Mouse (Mus musculus) heart, postnatal 36 days (tissue): ENCODE measurements around the gene Osbpl8. TPM values are rescaled to one million over a fixed set of nuclear protein-coding genes. Genes with fewer than 3 reads are reported as not detected.

Experiments used
- DNase-seq, 2 experiments: peaks; one replicate each; pipeline ENCODE4 v3.0.0; 2021 to 2022
- intact Hi-C: fragments of 180-260 bp; cut with DNase I; formaldehyde crosslinking; loops from one replicate; pipeline ENCODE4 v1.15.1; 2025
- total RNA-seq, 2 experiments: library from RNA; stranded (reverse); gene quantifications; 2 replicates each; pipeline ENCODE4 v1.2.3; 2021

The Osbpl8 gene
- total RNA-seq, 2 experiments from 2014 or later = 70.4 to 71.4 TPM

- intact Hi-C loops = loop anchor here (5.0 kb wide), 4 partner anchors 70 to 675 kb away; partner anchors contain the start of genes Krr1, Nap1l1 and Osbpl8
- DNase-seq = no peak
These were observed 133.1 kb downstream of the Osbpl8 start for GRCm38 (mm10) chr10:111297631-111298030.

GRCm38 (mm10) chr10:111298140-111299098 lies 133.9 kb downstream of the Osbpl8 start, which contains the start of gene Bbs10:
TSS of gene Bbs10 (plus strand) at chr10:111298679.
- DNase-seq = peak; percentile 94 to 96
- intact Hi-C loops = loop anchor here (5.0 kb wide), 4 partner anchors 71 to 674 kb away; partner anchors contain the start of genes Krr1, Nap1l1 and Osbpl8

GRCm38 (mm10) chr10:111299591-111299990 lies 135.0 kb downstream of the Osbpl8 start:
- intact Hi-C loops = loop anchor here (5.0 kb wide), 4 partner anchors 72 to 673 kb away; partner anchors contain the start of genes Krr1, Nap1l1 and Osbpl8

GRCm38 (mm10) chr10:111301041-111301440 lies 136.5 kb downstream of the Osbpl8 start:
- intact Hi-C loops = no loop called here

More at GRCm38 (mm10) chr10:111299591-111299990, 135.0 kb downstream of the Osbpl8 start:
- no peak for DNase-seq

GRCm38 (mm10) chr10:111302486-111302885 lies 137.9 kb downstream of the Osbpl8 start:
- DNase-seq = no peak
- intact Hi-C loops = no loop called here

More at GRCm38 (mm10) chr10:111301041-111301440, 136.5 kb downstream of the Osbpl8 start:
- DNase-seq = no peak

- intact Hi-C loops = no loop called here
- no peak for DNase-seq
These were observed 144.4 kb downstream of the Osbpl8 start for GRCm38 (mm10) chr10:111308850-111309501.

GRCm38 (mm10) chr10:111313282-111313681 lies 148.7 kb downstream of the Osbpl8 start:
- DNase-seq = no peak
- intact Hi-C loops = no loop called here

- intact Hi-C loops = no loop called here
- no peak for DNase-seq
These were observed 150.3 kb downstream of the Osbpl8 start for GRCm38 (mm10) chr10:111314636-111315395.

- no peak for DNase-seq
- intact Hi-C loops = no loop called here
These were observed 151.4 kb downstream of the Osbpl8 start for GRCm38 (mm10) chr10:111315940-111316339.

- no peak for DNase-seq
- intact Hi-C loops = no loop called here
These were observed 153.5 kb downstream of the Osbpl8 start for GRCm38 (mm10) chr10:111318021-111318420.

GRCm38 (mm10) chr10:111318805-111319500 lies 154.4 kb downstream of the Osbpl8 start:
- intact Hi-C loops = no loop called here
- no peak for DNase-seq

GRCm38 (mm10) chr10:111320579-111320978 lies 156.0 kb downstream of the Osbpl8 start:
- intact Hi-C loops = no loop called here
- DNase-seq = no peak

- intact Hi-C loops = no loop called here
- no peak for DNase-seq
These were observed 163.4 kb downstream of the Osbpl8 start for GRCm38 (mm10) chr10:111327957-111328356.

- no peak for DNase-seq
- intact Hi-C loops = no loop called here
These were observed 164.8 kb downstream of the Osbpl8 start for GRCm38 (mm10) chr10:111329326-111329725.

- intact Hi-C loops = no loop called here
- DNase-seq = no peak
These were observed 170.3 kb downstream of the Osbpl8 start for GRCm38 (mm10) chr10:111334902-111335301.

GRCm38 (mm10) chr10:111335517-111336352 lies 171.2 kb downstream of the Osbpl8 start:
- DNase-seq = no peak
- intact Hi-C loops = no loop called here

GRCm38 (mm10) chr10:111336353-111336713 lies 171.8 kb downstream of the Osbpl8 start:
- DNase-seq = no peak
- intact Hi-C loops = no loop called here

GRCm38 (mm10) chr10:111339296-111339695 lies 174.7 kb downstream of the Osbpl8 start:
- intact Hi-C loops = no loop called here
- DNase-seq = no peak

GRCm38 (mm10) chr10:111341761-111342160 lies 177.2 kb downstream of the Osbpl8 start:
- intact Hi-C loops = no loop called here
- no peak for DNase-seq
